Mouse (Mus musculus): ENCODE data around the gene Cbx5. TPM values are rescaled to one million over a fixed set of nuclear protein-coding genes. Genes with fewer than 3 reads are reported as not detected.

Cbx5 gene
- polyA plus RNA-seq (2015; fragmentation: Illumina TruSeq; extraction: RNeasy Lipid Tissue Mini Kit (QIAGEN cat#74804); ENCODE audit: insufficient read depth, low read depth, low replicate concordance), result 11.1 TPM

DNA sequence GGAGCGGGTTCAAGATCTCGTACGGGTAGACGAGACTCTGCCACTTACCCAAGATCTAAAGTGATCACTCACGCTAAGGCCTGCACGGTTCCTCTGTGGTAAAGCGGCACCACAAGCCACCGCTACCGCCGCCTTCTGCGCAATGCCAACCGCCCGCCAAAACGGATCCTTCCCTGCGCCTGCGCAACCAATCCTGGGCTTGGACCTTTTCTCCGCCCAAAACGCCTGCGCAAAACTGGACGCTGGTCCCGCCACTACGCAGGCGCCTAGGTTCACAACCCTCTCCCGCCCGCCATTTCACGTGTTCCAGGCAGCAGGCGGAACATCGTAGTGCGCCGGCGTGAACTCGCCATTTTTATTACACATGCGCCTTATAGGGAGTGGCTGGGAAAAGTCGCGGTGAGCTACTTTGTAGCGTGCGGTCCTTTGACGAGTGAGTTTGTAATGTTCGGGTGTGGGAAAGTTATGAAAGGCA lies at the start of gene Cbx5:
Gene Cbx5 (minus strand): TSS at position 132 of the 475 bp plus-strand sequence.

GRCm38 (mm10) chr15:103272419-103273279 lies 33.0 kb upstream of the Cbx5 start, which contains the start of gene Copz1:
Gene Copz1 (plus strand): TSS chr15:103272714.

GRCm38 (mm10) chr15:103257790-103258728 lies 18.4 kb upstream of the Cbx5 start, which contains the start of gene Nfe2:
Gene Nfe2 (minus strand): TSS chr15:103258403.

GRCm38 (mm10) chr15:103240160-103241028 lies 778 bp upstream of the Cbx5 start, which contains the start of gene Hnrnpa1:
Gene Hnrnpa1 (plus strand): TSS chr15:103240432.

DNA sequence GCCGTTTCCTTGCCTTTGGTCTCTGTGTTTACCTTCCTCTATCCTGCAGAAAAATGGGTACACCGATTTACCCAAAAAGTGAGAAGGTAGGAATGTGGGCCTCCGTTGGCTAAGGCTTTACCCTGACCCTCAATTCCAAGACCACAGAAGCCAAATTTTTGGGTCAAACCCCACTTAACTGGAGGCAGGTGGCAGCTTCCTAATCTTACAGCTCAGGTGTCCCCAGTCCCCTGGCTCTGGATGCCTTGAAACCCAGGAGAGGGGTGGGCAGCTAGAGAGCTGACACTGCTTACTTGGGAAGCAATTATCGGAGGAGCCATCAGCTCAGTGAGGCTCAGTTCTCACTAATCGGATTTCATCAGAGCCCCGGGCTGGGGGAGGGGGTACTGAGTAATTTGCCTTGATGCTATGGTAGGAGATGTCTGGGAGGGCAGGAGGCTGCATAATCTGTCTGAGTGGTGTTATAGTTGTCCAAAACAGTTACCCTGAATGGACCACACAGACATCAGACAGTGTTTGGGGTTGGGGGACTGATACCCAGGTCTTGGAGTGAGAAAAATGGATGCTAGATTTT lies 72.5 kb downstream of the Cbx5 start, which contains the start of gene Smug1:
Gene Smug1 (minus strand): TSS at position 51 of the 574 bp plus-strand sequence.

Other genes starting within 250 kb of the Cbx5 start
- gene Hoxc8, start 249.2 kb downstream of the Cbx5 start, polyA plus RNA-seq (2015; fragmentation: Illumina TruSeq; extraction: RNeasy Lipid Tissue Mini Kit (QIAGEN cat#74804); ENCODE audit: insufficient read depth, low read depth, low replicate concordance), result not detected
- gene Hoxc6, start 241.6 kb downstream of the Cbx5 start, polyA plus RNA-seq (2015; fragmentation: Illumina TruSeq; extraction: RNeasy Lipid Tissue Mini Kit (QIAGEN cat#74804); ENCODE audit: insufficient read depth, low read depth, low replicate concordance), result not detected
- gene Hoxc4, start 220.9 kb downstream of the Cbx5 start, polyA plus RNA-seq (2015; fragmentation: Illumina TruSeq; extraction: RNeasy Lipid Tissue Mini Kit (QIAGEN cat#74804); ENCODE audit: insufficient read depth, low read depth, low replicate concordance), result 0.96 TPM
- 3.0 TPM for gene Smug1, start 72.7 kb downstream of the Cbx5 start, polyA plus RNA-seq (2015; fragmentation: Illumina TruSeq; extraction: RNeasy Lipid Tissue Mini Kit (QIAGEN cat#74804); ENCODE audit: insufficient read depth, low read depth, low replicate concordance)
- gene Hnrnpa1, start 616 bp upstream of the Cbx5 start, polyA plus RNA-seq (2015; fragmentation: Illumina TruSeq; extraction: RNeasy Lipid Tissue Mini Kit (QIAGEN cat#74804); ENCODE audit: insufficient read depth, low read depth, low replicate concordance), result 68.2 TPM
- gene Nfe2, start 18.6 kb upstream of the Cbx5 start, polyA plus RNA-seq (2015; fragmentation: Illumina TruSeq; extraction: RNeasy Lipid Tissue Mini Kit (QIAGEN cat#74804); ENCODE audit: insufficient read depth, low read depth, low replicate concordance), result not detected
- gene Copz1, start 32.9 kb upstream of the Cbx5 start, polyA plus RNA-seq (2015; fragmentation: Illumina TruSeq; extraction: RNeasy Lipid Tissue Mini Kit (QIAGEN cat#74804); ENCODE audit: insufficient read depth, low read depth, low replicate concordance), result 46.1 TPM
- gene Gpr84, start 70.8 kb upstream of the Cbx5 start, polyA plus RNA-seq (2015; fragmentation: Illumina TruSeq; extraction: RNeasy Lipid Tissue Mini Kit (QIAGEN cat#74804); ENCODE audit: insufficient read depth, low read depth, low replicate concordance), result not detected
- gene Zfp385a, start 100.3 kb upstream of the Cbx5 start, polyA plus RNA-seq (2015; fragmentation: Illumina TruSeq; extraction: RNeasy Lipid Tissue Mini Kit (QIAGEN cat#74804); ENCODE audit: insufficient read depth, low read depth, low replicate concordance), result 4.4 TPM
- 6.5 TPM for gene Itga5, start 126.9 kb upstream of the Cbx5 start, polyA plus RNA-seq (2015; fragmentation: Illumina TruSeq; extraction: RNeasy Lipid Tissue Mini Kit (QIAGEN cat#74804); ENCODE audit: insufficient read depth, low read depth, low replicate concordance)
- not detected for gene Gtsf1, start 190.7 kb upstream of the Cbx5 start, polyA plus RNA-seq (2015; fragmentation: Illumina TruSeq; extraction: RNeasy Lipid Tissue Mini Kit (QIAGEN cat#74804); ENCODE audit: insufficient read depth, low read depth, low replicate concordance)
- not detected for gene Gtsf2, start 208.7 kb upstream of the Cbx5 start, polyA plus RNA-seq (2015; fragmentation: Illumina TruSeq; extraction: RNeasy Lipid Tissue Mini Kit (QIAGEN cat#74804); ENCODE audit: insufficient read depth, low read depth, low replicate concordance)
- 2.6 TPM for gene Nckap1l, start 214.0 kb upstream of the Cbx5 start, polyA plus RNA-seq (2015; fragmentation: Illumina TruSeq; extraction: RNeasy Lipid Tissue Mini Kit (QIAGEN cat#74804); ENCODE audit: insufficient read depth, low read depth, low replicate concordance)

Data from pancreas, adult 10 weeks (tissue).